Mouse (Mus musculus): ENCODE measurements around the gene Slc5a10. TPM values are rescaled to one million over a fixed set of nuclear protein-coding genes. Genes with fewer than 3 reads are reported as not detected.
"Not testable (repeated sequence)": the region's sequence is repeated elsewhere in the genome, so short reads cannot be mapped to it uniquely, and the experiment has no call there.

Gene Slc5a10
- polyA plus RNA-seq, 2 experiments = 0.04 TPM; not detected in 1

GRCm38 (mm10) chr11:61644576-61645326, 75.9 kb downstream of the Slc5a10 start:
- ATAC-seq (ENCODE audit: low FRiP score, low read depth) (no peak), DNase-seq (ENCODE audit: low spot score) (peak; percentile 76)
- no peak for TF ChIP-seq POLR2A (IDR thresholded peaks at IDR 0.05; ENCODE audit: borderline replicate concordance, extremely low read depth, insufficient read depth, insufficient read length)
- 0 out of 2 replicates have a peak, but pooled peaks cover 5% of the 10 kb centered on the region for H3K4me1 ChIP-seq (ENCODE audit: control insufficient read depth, insufficient read depth, low read length)
- 53% methylated on average over 11 of the region's 11 CpGs for WGBS
- no peaks in the 10 kb centered on the region for H3K36me3 ChIP-seq (ENCODE audit: control insufficient read depth, insufficient read depth, low read length)
- H3K4me2 ChIP-seq (replicated peaks; ENCODE audit: low read depth, low read length, severe bottlenecking) = no peak overlapping the region
- H3K4me3 ChIP-seq (replicated peaks; ENCODE audit: low read length) = no peak overlapping the region
- H3K27me3 ChIP-seq (ENCODE audit: control insufficient read depth, insufficient read depth, low read length) = no peaks in the 10 kb centered on the region
- H3K9ac ChIP-seq (ENCODE audit: low read depth, low read length, severe bottlenecking) = no peak overlapping the region
- H3K9me3 ChIP-seq (ENCODE audit: control insufficient read depth, low read length) = no peaks in the 10 kb centered on the region
- no peak overlapping the region for H3K27ac ChIP-seq (replicated peaks; ENCODE audit: low read depth, low read length)

GRCm38 (mm10) chr11:61643184-61643961, 77.3 kb downstream of the Slc5a10 start:
- no peak for TF ChIP-seq POLR2A (IDR thresholded peaks at IDR 0.05; ENCODE audit: borderline replicate concordance, extremely low read depth, insufficient read depth, insufficient read length)
- no peak overlapping the region for H3K9ac ChIP-seq (ENCODE audit: low read depth, low read length, severe bottlenecking)
- peak; percentile 45 for DNase-seq (ENCODE audit: low spot score)
- no peak; the same call in 1 of the 2 replicates for ATAC-seq (ENCODE audit: low FRiP score, low read depth)
- WGBS = 55% methylated on average over 5 of the region's 5 CpGs
- no peaks in the 10 kb centered on the region for H3K9me3 ChIP-seq (ENCODE audit: control insufficient read depth, low read length)
- no peak overlapping the region for H3K4me2 ChIP-seq (replicated peaks; ENCODE audit: low read depth, low read length, severe bottlenecking)
- H3K27me3 ChIP-seq (ENCODE audit: control insufficient read depth, insufficient read depth, low read length) = no peaks in the 10 kb centered on the region
- H3K4me1 ChIP-seq (ENCODE audit: control insufficient read depth, insufficient read depth, low read length) = 0 out of 2 replicates have a peak, but pooled peaks cover 5% of the 10 kb centered on the region
- H3K27ac ChIP-seq (replicated peaks; ENCODE audit: low read depth, low read length) = no peak overlapping the region; the same call in 1 of the 2 replicates
- H3K4me3 ChIP-seq (replicated peaks; ENCODE audit: low read length) = no peak overlapping the region
- no peaks in the 10 kb centered on the region for H3K36me3 ChIP-seq (ENCODE audit: control insufficient read depth, insufficient read depth, low read length)

GRCm38 (mm10) chr11:61642106-61642505, 78.5 kb downstream of the Slc5a10 start:
- 83% methylated on average over 7 of the region's 7 CpGs for WGBS
- H3K4me1 ChIP-seq (ENCODE audit: control insufficient read depth, insufficient read depth, low read length) = 0 out of 2 replicates have a peak, but pooled peaks cover 5% of the 10 kb centered on the region
- H3K4me3 ChIP-seq (replicated peaks; ENCODE audit: low read length) = no peak overlapping the region
- DNase-seq (ENCODE audit: low spot score) (no peak), ATAC-seq (ENCODE audit: low FRiP score, low read depth) (no peak)
- TF ChIP-seq POLR2A (IDR thresholded peaks at IDR 0.05; ENCODE audit: borderline replicate concordance, extremely low read depth, insufficient read depth, insufficient read length) = no peak
- no peak overlapping the region for H3K27ac ChIP-seq (replicated peaks; ENCODE audit: low read depth, low read length)
- no peaks in the 10 kb centered on the region for H3K36me3 ChIP-seq (ENCODE audit: control insufficient read depth, insufficient read depth, low read length)
- no peaks in the 10 kb centered on the region for H3K27me3 ChIP-seq (ENCODE audit: control insufficient read depth, insufficient read depth, low read length)
- no peak overlapping the region for H3K4me2 ChIP-seq (replicated peaks; ENCODE audit: low read depth, low read length, severe bottlenecking)
- H3K9me3 ChIP-seq (ENCODE audit: control insufficient read depth, low read length) = no peaks in the 10 kb centered on the region
- no peak overlapping the region for H3K9ac ChIP-seq (ENCODE audit: low read depth, low read length, severe bottlenecking)

DNA sequence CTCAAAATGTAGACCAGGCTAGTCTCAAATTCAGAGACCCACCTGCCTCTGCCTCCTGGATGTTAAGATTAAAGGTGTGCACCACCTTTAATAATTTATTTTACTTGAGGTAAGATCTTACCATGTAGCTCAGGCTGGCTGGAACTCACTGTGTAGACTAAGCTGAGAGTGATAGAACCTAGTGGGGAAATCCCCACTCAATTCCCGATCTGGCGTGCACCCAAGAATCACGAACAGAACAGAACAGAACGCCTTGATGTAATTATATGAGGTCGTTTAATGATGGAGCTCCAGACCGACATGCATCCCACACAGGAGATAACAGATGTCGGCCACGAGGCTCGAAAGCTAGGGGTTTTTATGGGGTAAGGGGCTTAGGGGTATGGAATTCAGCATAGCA, 80.0 kb downstream of the Slc5a10 start:
- not testable (repeated sequence) for H3K9ac ChIP-seq (ENCODE audit: low read depth, low read length, severe bottlenecking); H3K9me3 ChIP-seq (ENCODE audit: control insufficient read depth, low read length); H3K36me3 ChIP-seq (ENCODE audit: control insufficient read depth, insufficient read depth, low read length); H3K27ac ChIP-seq (replicated peaks; ENCODE audit: low read depth, low read length); H3K4me3 ChIP-seq (replicated peaks; ENCODE audit: low read length); DNase-seq (ENCODE audit: low spot score); H3K4me2 ChIP-seq (replicated peaks; ENCODE audit: low read depth, low read length, severe bottlenecking); H3K4me1 ChIP-seq (ENCODE audit: control insufficient read depth, insufficient read depth, low read length); ATAC-seq (ENCODE audit: low FRiP score, low read depth); H3K27me3 ChIP-seq (ENCODE audit: control insufficient read depth, insufficient read depth, low read length)
- 28% methylated on average over 9 of the region's 9 CpGs for WGBS

DNA sequence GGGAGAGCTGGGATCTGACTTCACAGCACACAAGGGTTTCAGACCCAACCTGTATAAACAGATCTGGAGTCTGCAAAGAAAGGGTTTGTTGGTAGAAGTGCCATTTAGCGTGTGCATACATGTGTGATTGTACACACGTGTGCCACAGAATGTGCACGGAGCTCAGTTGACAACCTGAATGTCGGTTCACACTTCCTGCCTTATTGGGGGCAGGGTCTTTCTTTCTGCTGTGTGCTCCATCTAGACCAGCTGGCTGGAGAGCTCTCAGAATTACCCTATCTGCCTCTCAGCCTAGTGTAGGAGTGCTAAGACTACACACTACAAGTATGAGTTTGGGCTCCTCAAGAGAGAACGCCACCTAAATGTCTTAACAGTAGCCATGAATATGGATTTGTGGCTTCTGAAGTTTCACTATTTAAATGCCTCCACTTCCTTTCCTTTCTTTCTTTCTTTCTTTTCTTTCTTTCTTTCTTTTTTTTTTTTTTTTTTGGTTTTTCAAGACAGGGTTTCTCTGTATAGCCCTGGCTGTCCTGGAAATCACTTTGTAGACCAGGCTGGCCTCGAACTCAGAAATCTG, 80.9 kb downstream of the Slc5a10 start:
- WGBS = 89% methylated on average over 5 of the region's 6 CpGs
- no peak for ATAC-seq (ENCODE audit: low FRiP score, low read depth)

More for the DNA sequence above, 80.9 kb downstream of the Slc5a10 start:
- Histone ChIP-seq H3K4me2 (replicated peaks; ENCODE audit: low read depth, low read length, severe bottlenecking) (no peak overlapping the region), H3K9me3 (ENCODE audit: control insufficient read depth, low read length) (no peaks in the 10 kb centered on the region), H3K9ac (ENCODE audit: low read depth, low read length, severe bottlenecking) (no peak overlapping the region), H3K27me3 (ENCODE audit: control insufficient read depth, insufficient read depth, low read length) (no peaks in the 10 kb centered on the region), H3K36me3 (ENCODE audit: control insufficient read depth, insufficient read depth, low read length) (no peaks in the 10 kb centered on the region), H3K4me3 (replicated peaks; ENCODE audit: low read length) (no peak overlapping the region), H3K27ac (replicated peaks; ENCODE audit: low read depth, low read length) (no peak overlapping the region), H3K4me1 (ENCODE audit: control insufficient read depth, insufficient read depth, low read length) (0 out of 2 replicates have a peak, but pooled peaks cover 5% of the 10 kb centered on the region)
- TF ChIP-seq POLR2A (IDR thresholded peaks at IDR 0.05; ENCODE audit: borderline replicate concordance, extremely low read depth, insufficient read depth, insufficient read length) = no peak
- no peak for DNase-seq (ENCODE audit: low spot score)
